Mouse (Mus musculus) frontal cortex, adult 2 months (tissue): ENCODE data around the gene Lce3b. TPM values are rescaled to one million over a fixed set of nuclear protein-coding genes. Genes with fewer than 3 reads are reported as not detected.
A peak's percentile ranks its signal among the peaks of the same experiment; 100 is the strongest.

Source experiments
- DNase-seq, 2 experiments: peaks; one replicate each; pipeline ENCODE4 v3.0.0; 2022; ENCODE audit warnings: low spot score in 1 of 2; ENCODE audit errors: extremely low spot score in 1 of 2
- polyA plus RNA-seq: library from polyadenylated mRNA; depleted of rRNA; stranded (reverse); fragments of >200 nt; gene quantifications from 2 replicates; pipeline ENCODE4 v1.2.3, GENCODE M21; 2012; rRNA removed

Lce3b gene
- not detected in 2 replicates for polyA plus RNA-seq

DNA sequence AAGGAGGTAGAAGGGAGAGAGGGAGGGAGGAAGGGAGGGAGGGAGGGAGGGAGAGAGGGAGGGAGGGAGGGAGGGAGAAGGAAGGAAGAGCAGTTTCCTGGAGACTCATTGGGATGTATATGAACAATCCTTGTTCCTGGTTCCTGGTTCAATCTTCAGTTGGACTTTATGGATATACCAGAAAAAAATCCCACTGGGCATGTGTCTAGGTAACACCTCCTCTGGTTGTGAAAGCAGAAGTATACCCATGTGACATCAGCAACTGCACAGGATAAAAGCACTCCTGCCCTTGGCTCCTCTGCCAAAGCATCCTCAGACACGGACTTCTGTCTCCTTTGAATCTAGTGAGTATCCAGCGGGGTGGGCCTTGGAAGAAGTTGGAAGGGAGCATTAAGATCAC, at the start of gene Lce3b:
Lce3b (plus strand) TSS at position 301 of the 400 bp plus-strand sequence.
- DNase-seq: no peak

DNA sequence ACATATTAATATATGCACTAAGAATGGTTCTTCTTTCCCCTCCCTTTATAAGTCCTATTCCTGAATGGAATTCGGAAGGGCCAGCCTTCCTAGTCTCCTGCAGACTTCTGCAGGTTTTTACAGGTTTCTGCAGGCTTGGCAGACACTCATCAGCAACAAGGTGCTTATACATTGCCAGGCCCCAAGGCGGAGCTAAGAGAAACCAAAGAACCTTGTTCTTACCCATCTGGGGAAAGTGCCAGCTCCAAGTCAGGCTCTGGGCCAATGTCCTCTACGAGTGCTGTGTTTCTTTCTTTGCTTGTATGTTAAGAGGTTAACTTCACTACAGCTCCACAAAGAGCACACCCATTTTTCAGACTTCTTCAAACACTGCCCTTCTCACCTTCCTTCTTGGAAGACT, 38.7 kb upstream of the Lce3b start:
- no peak for DNase-seq

DNA sequence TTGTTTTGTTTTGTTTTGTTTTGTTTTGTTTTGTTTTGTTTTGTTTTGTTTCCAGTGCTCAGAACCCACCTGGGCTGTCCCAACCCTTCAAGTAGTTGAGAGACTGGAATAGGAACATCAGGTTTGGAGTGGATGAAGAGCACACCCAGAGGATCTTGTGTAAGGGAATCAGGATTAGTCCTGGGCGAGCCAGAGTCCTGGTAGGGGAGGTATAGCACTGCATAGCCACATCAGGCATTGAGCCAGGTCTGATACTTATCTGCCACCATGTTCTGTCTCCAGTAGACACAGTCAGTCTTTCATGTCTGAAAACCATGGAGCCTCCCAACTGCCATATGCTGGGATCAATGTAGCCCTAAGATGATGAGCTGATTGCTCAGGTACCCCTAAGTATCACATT, 38.3 kb upstream of the Lce3b start:
- no peak for DNase-seq

DNA sequence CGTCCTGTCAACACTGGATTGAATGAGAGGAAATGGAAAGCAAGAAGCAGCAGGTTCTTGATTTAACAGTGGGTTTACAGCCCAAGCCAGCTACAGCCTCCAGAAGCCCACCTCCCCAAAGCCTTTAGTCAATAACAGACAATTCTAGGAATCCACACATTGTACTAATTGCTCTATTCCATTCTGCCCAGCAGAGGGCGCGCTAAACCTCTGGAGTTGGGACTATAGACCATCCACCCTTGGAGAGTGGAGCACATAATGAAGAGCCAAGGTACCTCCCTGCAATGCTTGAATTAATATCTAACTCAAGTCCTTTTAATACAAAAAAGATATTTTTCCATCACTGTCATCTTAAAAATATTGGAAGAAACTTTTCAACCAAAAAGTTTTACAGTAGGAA, 29.8 kb upstream of the Lce3b start:
- peak in 1 of 2 experiments; percentile 75 for DNase-seq

DNA sequence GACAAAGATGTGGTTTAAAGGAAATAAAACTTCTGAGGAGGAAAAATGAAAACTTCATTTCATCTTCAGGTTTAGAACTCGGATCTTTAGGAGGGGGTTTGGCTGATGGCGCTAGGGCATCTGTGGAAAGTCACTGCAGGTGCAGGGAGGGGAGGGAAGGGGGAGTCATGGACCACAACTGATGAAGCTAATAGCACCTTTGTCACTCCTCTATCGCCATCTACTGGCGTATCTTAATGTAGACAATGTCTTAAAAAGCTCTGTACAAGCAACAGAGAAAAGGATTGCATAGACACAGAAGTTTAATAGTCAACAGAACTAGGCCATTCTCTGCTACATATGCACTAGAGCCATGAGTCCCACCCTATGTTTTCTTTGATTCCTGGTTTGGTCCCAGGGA, 29.1 kb upstream of the Lce3b start:
- DNase-seq: peak in 1 of 2 experiments; percentile 22

DNA sequence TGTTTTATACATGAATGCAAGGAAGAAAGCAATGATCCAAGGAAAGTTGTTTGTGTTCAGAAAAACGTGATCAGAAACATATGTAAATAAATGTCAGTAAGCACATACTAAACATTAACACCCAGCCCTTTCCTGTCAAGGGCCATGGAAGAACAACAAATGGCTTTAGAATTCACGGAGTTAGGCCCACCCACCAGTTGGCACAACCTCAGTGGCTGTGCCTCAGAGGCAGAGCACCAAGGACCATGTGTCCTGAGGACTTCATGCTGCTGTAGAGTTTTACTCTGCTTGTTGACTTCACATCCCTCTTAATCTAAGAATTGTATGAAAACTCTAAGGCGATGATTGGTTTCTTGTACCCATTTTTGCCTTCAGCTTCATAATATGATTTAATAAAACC, 27.6 kb upstream of the Lce3b start:
- no peak for DNase-seq

DNA sequence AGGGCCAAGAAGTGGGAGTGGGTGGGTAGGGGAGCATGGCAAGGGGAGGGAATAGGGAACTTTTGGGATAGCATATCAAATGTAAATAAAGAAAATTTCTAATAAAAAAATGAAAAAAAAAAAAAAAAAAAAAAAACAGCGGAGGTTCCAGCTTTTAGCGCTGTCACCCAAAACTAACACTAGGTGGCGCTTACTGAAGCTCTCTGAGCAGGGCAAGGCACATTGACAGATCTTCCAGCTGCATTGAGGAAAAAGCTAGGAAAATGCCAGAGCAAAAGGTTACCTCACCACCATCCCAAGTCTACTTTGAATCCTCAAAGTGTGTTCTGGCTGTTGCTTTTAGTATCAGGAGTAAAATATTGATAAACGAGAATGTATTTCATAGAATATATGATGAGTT, 25.2 kb upstream of the Lce3b start:
- peak in 1 of 2 experiments; percentile 61 for DNase-seq

DNA sequence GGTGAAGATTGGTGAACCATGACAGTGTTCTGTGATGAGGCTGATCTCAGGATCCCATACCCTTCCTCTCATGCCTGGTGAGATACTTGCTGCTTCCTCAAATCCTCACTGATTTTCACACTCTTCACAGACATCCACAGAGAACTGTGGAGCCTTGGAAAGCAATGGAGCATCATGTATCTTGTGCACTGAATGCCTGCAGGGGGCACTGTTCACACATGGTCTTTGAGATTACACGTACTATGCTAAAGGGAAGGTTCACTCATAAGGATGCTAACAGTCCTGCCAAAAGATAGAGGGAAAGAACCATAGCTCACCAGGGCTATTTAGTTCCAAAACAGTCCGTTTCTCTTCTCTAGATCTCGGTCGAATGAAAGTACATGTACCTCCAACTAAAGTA, 12.4 kb upstream of the Lce3b start:
- DNase-seq: peak; percentile 8 to 62

DNA sequence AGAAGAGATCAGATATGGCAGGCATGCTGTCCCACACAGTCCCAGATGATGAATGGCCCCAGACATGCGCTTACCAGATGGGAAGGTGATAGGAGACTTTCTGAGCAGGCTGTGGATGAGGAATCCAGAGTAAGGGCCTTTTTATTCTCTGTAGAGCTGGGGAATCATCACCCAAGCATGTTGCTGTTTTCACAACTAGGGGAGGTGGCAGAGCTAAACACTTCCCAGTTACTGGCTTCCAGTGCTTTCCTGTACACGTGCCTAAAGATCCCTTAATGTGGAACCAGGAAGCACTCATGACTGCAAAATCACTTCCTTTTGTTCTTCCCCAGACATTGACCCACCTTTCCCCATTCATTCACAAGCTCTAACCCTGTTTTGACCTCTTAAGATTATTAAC, 6.6 kb upstream of the Lce3b start, which contains the start of gene Lce3a:
Lce3a (minus strand) TSS at position 101 of the 400 bp plus-strand sequence.
- DNase-seq: no peak

DNA sequence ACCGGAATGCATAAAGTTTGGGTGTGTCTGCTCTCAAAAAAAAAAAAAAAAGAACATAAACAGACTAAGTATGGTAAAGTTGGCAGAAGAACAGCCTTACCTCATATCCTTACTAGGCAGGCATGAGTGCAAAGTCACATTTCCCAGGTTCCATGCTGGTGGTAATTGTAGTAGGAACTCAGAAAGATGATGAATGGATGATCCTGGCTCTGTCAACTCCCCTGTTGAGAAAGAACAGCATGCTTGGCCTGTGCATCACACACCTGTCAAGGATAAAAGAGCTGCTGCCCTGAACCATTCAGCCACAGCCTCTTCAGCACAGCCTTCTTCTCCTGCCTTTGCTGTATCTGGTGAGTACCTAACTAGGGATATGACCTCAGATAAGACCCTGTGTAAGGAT, 11.4 kb downstream of the Lce3b start, which contains the start of gene Lce3c:
Lce3c (plus strand) TSS at position 301 of the 400 bp plus-strand sequence.
- DNase-seq: no peak

DNA sequence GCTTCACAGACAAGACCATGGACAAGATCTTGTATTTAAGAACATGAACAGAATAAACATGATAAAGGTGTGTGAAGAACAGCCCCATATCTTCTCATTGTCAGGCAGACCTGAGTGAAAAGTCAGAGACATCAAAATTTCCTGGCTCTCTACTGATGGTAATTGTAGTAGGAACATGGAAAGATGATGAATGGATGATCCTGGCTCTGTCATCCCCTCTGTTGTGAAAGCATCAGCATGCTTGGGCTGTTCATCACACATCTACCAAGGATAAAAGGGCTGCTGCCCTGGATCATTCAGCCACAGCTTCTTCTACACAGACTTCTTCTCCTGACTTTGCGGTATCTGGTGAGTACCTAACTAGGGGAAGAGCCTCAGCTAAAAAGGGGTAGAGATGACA, 24.3 kb downstream of the Lce3b start, which contains the start of gene Lce3d:
Lce3d (plus strand) TSS at position 301 of the 400 bp plus-strand sequence.
- DNase-seq: no peak

DNA sequence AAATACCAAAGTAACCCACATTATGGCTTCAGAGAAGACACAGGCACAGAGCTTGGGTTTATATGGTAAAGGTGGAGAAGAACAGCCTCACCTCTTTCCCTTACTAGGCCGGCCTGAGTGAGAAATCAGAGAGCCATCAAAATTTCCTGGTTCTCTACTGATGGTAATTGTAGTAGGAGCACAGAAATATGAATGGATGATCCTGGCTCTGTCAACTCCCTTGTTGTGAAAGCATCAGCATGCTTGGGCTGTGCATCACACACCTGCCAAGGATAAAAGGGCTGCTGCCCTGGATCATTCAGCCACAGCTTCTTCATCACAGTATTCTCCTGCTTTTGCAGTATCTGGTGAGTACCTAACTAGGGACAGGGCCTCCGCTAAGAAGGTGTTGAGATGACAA, 34.0 kb downstream of the Lce3b start, which contains the start of gene Lce3e:
Lce3e (plus strand) TSS at position 301 of the 400 bp plus-strand sequence.
- no peak for DNase-seq

DNA sequence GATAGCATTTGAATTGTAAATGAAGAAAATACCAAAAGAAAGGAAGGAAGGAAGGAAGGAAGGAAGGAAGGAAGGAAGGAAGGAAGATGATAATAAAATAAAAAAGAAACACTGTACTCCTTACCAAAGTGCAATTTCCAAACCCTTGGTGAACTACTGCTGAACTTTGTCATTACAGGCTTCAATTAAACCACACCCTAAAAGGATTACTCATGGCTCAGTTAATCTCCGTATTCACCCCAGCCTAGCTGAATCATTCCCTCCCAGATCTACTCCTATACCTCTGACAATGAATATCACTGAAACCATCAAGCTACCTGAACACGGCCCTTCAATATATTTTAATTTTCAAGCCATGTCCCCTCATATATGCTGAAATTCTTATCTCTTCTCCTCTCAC, 45.7 kb downstream of the Lce3b start:
- DNase-seq: no peak

Other genes starting within 250 kb of the Lce3b start
- gene Lce1d, start 245.8 kb upstream of the Lce3b start, polyA plus RNA-seq: not detected in 2 replicates
- not detected in 2 replicates for gene Lce1e, start 223.9 kb upstream of the Lce3b start, polyA plus RNA-seq
- gene Lce1f, start 212.6 kb upstream of the Lce3b start, polyA plus RNA-seq: not detected in 2 replicates
- gene Gm38119, start 193.9 kb upstream of the Lce3b start, polyA plus RNA-seq: not detected in 2 replicates
- not detected in 2 replicates for gene Lce1g, start 180.6 kb upstream of the Lce3b start, polyA plus RNA-seq
- not detected in 2 replicates for gene Lce1h, start 167.9 kb upstream of the Lce3b start, polyA plus RNA-seq
- gene Lce1i, start 154.1 kb upstream of the Lce3b start, polyA plus RNA-seq: not detected in 2 replicates
- not detected in 2 replicates for gene Lce1j, start 142.5 kb upstream of the Lce3b start, polyA plus RNA-seq
- not detected in 2 replicates for gene Lce1k, start 125.1 kb upstream of the Lce3b start, polyA plus RNA-seq
- gene Kprp, start 105.7 kb upstream of the Lce3b start, polyA plus RNA-seq: 0.04 TPM in 1 of 2 replicates, not detected in the other
- gene Lce1l, start 81.7 kb upstream of the Lce3b start, polyA plus RNA-seq: not detected in 2 replicates
- not detected in 2 replicates for gene 2310050C09Rik, start 62.8 kb upstream of the Lce3b start, polyA plus RNA-seq
- not detected in 2 replicates for gene Lce3a, start 6.7 kb upstream of the Lce3b start, polyA plus RNA-seq
- gene Lce3c, start 11.5 kb downstream of the Lce3b start, polyA plus RNA-seq: not detected in 2 replicates
- not detected in 2 replicates for gene Lce3d, start 24.4 kb downstream of the Lce3b start, polyA plus RNA-seq
- not detected in 2 replicates for gene Lce3e, start 34.1 kb downstream of the Lce3b start, polyA plus RNA-seq
- gene Lce3f, start 59.2 kb downstream of the Lce3b start, polyA plus RNA-seq: not detected in 2 replicates
- gene Crct1, start 82.7 kb downstream of the Lce3b start, polyA plus RNA-seq: not detected in 2 replicates
- not detected in 2 replicates for gene Lce1m, start 86.1 kb downstream of the Lce3b start, polyA plus RNA-seq
- not detected in 2 replicates for gene Gm4858, start 135.8 kb downstream of the Lce3b start, polyA plus RNA-seq
- gene Crnn, start 211.8 kb downstream of the Lce3b start, polyA plus RNA-seq: not detected in 2 replicates